Mouse (Mus musculus): ENCODE results near the gene 3110009E18Rik. TPM values are rescaled to one million over a fixed set of nuclear protein-coding genes. Genes with fewer than 3 reads are reported as not detected.

The 3110009E18Rik gene
- total and polyA plus RNA-seq, 3 experiments: 15.1 to 16.5 TPM; not detected in 1

DNA sequence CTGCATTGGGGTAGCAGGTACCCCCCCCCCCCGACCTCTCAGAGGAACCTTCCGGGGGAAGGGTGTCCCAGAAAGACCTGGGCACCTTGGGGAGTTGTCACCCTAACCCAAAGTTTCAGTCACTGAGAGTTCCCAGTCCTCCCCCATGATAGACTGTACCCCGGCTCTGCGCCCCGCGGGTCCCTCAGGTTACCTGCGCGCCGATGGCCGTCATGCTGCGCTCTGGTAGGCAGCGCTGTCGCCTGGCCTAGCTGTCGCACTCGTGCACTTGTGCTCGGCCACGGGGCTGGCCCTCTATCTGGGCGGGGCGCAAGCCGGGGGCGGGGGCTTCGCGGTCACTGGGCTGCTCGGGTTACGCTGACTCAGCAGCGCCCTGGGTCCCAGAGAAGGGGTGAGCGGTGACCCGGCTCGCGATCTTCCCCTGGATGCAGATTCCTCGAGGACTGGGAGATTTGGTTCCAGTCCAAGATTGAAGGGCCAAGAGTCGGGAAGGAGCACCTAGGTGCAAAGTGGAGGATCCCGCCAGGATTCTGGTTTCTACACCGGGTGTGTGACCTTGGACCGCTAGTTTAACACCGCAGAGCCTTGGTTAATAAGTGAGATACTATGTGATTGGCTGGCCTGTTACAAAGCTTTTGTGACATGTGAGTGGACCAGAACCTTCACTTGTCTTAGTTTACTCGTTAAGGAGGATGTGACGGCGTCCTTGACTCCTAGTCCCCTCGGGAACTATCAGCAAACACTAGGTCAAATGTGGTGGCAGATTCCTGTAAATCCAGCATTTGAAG is 47.3 kb upstream of the 3110009E18Rik start, which contains the start of gene Tmem37 (continued):
- TF ChIP-seq MYC (IDR thresholded peaks at IDR 0.05; ENCODE audit: low read depth, low read length): no peak
- TF ChIP-seq EP300 (IDR thresholded peaks at IDR 0.05; ENCODE audit: low read depth in 1 of 2, low read length in 2 of 2): no peak
- 0 out of 2 replicates have a peak, but pooled peaks have one; percentile 26 for TF ChIP-seq ETS1 (IDR thresholded peaks at IDR 0.05; ENCODE audit: low read depth, low read length)
- no peak for TF ChIP-seq POLR2AphosphoS2 (IDR thresholded peaks at IDR 0.05; ENCODE audit: low read length)
- no peak for TF ChIP-seq ZNF384 (IDR thresholded peaks at IDR 0.05; ENCODE audit: low read depth, low read length)
- no peak for TF ChIP-seq E2F4 (IDR thresholded peaks at IDR 0.05; ENCODE audit: borderline replicate concordance, low read depth, low read length)
- no peak for TF ChIP-seq ZKSCAN1 (IDR thresholded peaks at IDR 0.05; ENCODE audit: low read depth, low read length)
- TF ChIP-seq RAD21 (IDR thresholded peaks at IDR 0.05; ENCODE audit: low read depth, low read length): no peak
- no peak for TF ChIP-seq CHD1 (IDR thresholded peaks at IDR 0.05; ENCODE audit: low read depth, low read length)
- no peak for TF ChIP-seq USF1 (IDR thresholded peaks at IDR 0.05; ENCODE audit: low read depth, low read length)
- no peak for TF ChIP-seq SMC3 (IDR thresholded peaks at IDR 0.05; ENCODE audit: low read depth, low read length)
- no peak for TF ChIP-seq CTCF (IDR thresholded peaks at IDR 0.05 in 2 of 3, conservative IDR thresholded peaks at IDR 0.05 in 1 of 3; ENCODE audit: control insufficient read depth in 1 of 3, insufficient read depth in 1 of 3, low read depth in 2 of 3, low read length in 3 of 3, poor library complexity in 1 of 3, severe bottlenecking in 1 of 3)
- TF ChIP-seq MYB (IDR thresholded peaks at IDR 0.05; ENCODE audit: low read depth, low read length): no peak
- no peak for TF ChIP-seq MAX (IDR thresholded peaks at IDR 0.05; ENCODE audit: low read length)
- TF ChIP-seq KAT2A (conservative IDR thresholded peaks at IDR 0.05; ENCODE audit: low read depth, low read length): no peak
- TF ChIP-seq MXI1 (IDR thresholded peaks at IDR 0.05; ENCODE audit: low read depth, low read length): no peak
- TF ChIP-seq JUND (IDR thresholded peaks at IDR 0.05; ENCODE audit: low read depth, low read length): no peak
- TF ChIP-seq SIN3A (IDR thresholded peaks at IDR 0.05; ENCODE audit: low read length): 0 out of 2 replicates have a peak, but pooled peaks have one; percentile 33
- no peak for TF ChIP-seq BHLHE40 (IDR thresholded peaks at IDR 0.05; ENCODE audit: borderline replicate concordance, low read depth, low read length)
- TF ChIP-seq USF2 (IDR thresholded peaks at IDR 0.05; ENCODE audit: borderline replicate concordance in 1 of 2, insufficient read depth in 1 of 2, low read depth in 1 of 2, low read length in 2 of 2): no peak

DNA sequence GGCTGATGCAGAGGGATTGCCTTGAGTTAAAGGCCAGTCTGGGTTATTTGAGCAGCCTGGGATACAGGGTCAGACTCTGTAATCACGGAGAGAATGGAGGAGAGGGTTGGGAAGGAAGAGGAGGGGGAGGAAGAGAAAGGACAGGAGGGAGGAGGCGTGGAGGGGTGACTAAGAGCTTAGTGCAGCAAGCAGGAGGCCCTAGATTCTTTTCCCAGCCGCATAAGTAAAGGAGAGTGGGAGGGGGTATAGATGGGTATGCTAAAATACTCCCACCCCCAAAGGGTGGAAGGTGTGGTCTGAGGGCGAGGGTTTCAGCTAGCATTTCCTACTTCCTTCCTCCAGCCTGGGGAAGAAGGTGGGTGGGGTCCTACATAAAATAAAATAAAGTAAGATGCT is 46.7 kb upstream of the 3110009E18Rik start:
- Histone ChIP-seq H3K9ac (ENCODE audit: control insufficient read depth, low read depth, low read length, poor library complexity, severe bottlenecking) (peak overlapping the region; percentile 38), H3K79me2 (ENCODE audit: control insufficient read depth, insufficient read depth, low read length, poor library complexity) (no peaks in the 10 kb centered on the region; the same call in 1 of the 2 replicates), H3K4me1 (ENCODE audit: control insufficient read depth in 1 of 2, insufficient read depth in 2 of 2, low read length in 2 of 2) (peaks cover 0 to 7% of the 10 kb centered on the region in 2 experiments; a peak in 2 of 4 replicates), H3K9me3 (replicated peaks; ENCODE audit: insufficient read depth, low read length) (no peaks in the 10 kb centered on the region), H3K36me3 (ENCODE audit: control insufficient read depth in 1 of 2, insufficient read depth in 2 of 2, low read length in 2 of 2) (peaks cover 0 to 3% of the 10 kb centered on the region in 2 experiments; a peak in 2 of 4 replicates), H3K27me3 (ENCODE audit: control insufficient read depth in 1 of 2, insufficient read depth in 2 of 2, low read length in 2 of 2) (no peaks in the 10 kb centered on the region), H3K27ac (ENCODE audit: control insufficient read depth, low read depth, low read length) (no peak overlapping the region), H3K4me3 (ENCODE audit: control insufficient read depth in 1 of 2, insufficient read depth in 1 of 2, low read depth in 2 of 2, low read length in 2 of 2) (peak overlapping the region; percentile 27 to 56)
- TF ChIP-seq TBP (IDR thresholded peaks at IDR 0.05; ENCODE audit: low read depth, low read length): no peak
- DNase-seq (ENCODE audit: low read depth, low spot score): peak; percentile 37
